Mouse (Mus musculus): Measurements from ENCODE around the gene Iqsec2. TPM values are rescaled to one million over a fixed set of nuclear protein-coding genes. Genes with fewer than 3 reads are reported as not detected.
A peak's percentile ranks its signal among the peaks of the same experiment; 100 is the strongest.

The Iqsec2 gene
- polyA plus RNA-seq, 1 experiment from 2014 or later: 4.2 TPM

DNA sequence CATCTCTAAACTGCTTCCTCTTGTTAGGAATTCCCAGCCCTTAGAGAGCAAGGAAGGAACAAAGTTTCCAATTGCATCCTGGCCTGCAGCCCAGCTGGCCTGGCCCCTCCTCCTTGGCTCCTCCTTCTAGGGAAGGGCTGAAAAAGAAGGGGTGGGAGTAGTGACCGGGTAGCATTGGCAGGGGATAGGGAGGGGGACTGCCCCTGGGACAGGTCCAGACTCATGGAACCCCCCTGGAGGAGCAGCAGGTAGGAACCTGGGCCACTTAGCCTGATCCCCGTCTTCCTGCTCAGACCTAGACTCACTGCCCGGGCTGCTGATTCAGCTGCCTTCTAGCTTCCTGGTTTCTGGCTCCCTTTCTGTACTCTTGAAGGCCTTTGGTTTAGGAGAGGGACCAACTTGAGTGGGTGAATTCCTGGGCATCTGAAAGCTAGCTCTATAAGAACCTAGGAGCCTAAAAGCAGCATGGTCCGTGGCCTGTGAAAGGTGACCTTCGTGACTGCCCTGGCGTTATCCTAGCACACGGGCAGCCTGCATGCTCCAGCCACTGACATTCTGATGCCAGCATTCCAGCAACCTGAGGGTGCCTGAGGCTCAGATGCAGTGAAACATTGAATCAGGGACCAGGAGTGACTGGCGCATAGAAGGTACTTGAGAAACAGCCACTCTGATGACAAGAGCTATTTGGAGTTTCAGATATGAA, 34.9 kb downstream of the Iqsec2 start:
- Histone ChIP-seq H3K36me3 (ENCODE audit: insufficient read depth) (no peaks in the 10 kb centered on the region), H3K4me1 (ENCODE audit: insufficient read depth) (no peaks in the 10 kb centered on the region), H3K27me3 (ENCODE audit: insufficient read depth, low read length) (peaks cover 4% of the 10 kb centered on the region; the same call in 1 of the 2 replicates), H3K4me2 (peak overlapping the region; percentile 54), H3K9me3 (ENCODE audit: low read depth, low read length) (no peaks in the 10 kb centered on the region), H3K9ac (peak overlapping the region; percentile 20), H3K27ac (ENCODE audit: low read depth) (no peak overlapping the region; the same call in 1 of the 2 replicates), H3K4me3 (ENCODE audit: low read depth, low read length) (peak overlapping the region; percentile 30)
- TF ChIP-seq CTCF (IDR thresholded peaks at IDR 0.05; ENCODE audit: low read depth): no peak
- DNase-seq (peak; percentile 83), ATAC-seq (ENCODE audit: insufficient read depth) (peak; percentile 89)
- WGBS: 44% methylated on average over 8 of the region's 8 CpGs

GRCm38 (mm10) chrX:152179670-152180656, 35.9 kb downstream of the Iqsec2 start:
- no peaks in the 10 kb centered on the region for H3K36me3 ChIP-seq (ENCODE audit: insufficient read depth)
- H3K27ac ChIP-seq (ENCODE audit: low read depth): no peak overlapping the region
- H3K4me2 ChIP-seq: peak overlapping the region; percentile 54
- H3K9ac ChIP-seq: no peak overlapping the region
- ATAC-seq (ENCODE audit: insufficient read depth): 0 out of 2 replicates have a peak, but pooled peaks have one; percentile 5
- peaks cover 4% of the 10 kb centered on the region; the same call in 1 of the 2 replicates for H3K27me3 ChIP-seq (ENCODE audit: insufficient read depth, low read length)
- no peaks in the 10 kb centered on the region for H3K4me1 ChIP-seq (ENCODE audit: insufficient read depth)
- TF ChIP-seq CTCF (IDR thresholded peaks at IDR 0.05; ENCODE audit: low read depth): no peak
- WGBS: 59% methylated on average over 7 of the region's 7 CpGs
- no peak for DNase-seq
- no peak overlapping the region for H3K4me3 ChIP-seq (ENCODE audit: low read depth, low read length)
- H3K9me3 ChIP-seq (ENCODE audit: low read depth, low read length): no peaks in the 10 kb centered on the region

DNA sequence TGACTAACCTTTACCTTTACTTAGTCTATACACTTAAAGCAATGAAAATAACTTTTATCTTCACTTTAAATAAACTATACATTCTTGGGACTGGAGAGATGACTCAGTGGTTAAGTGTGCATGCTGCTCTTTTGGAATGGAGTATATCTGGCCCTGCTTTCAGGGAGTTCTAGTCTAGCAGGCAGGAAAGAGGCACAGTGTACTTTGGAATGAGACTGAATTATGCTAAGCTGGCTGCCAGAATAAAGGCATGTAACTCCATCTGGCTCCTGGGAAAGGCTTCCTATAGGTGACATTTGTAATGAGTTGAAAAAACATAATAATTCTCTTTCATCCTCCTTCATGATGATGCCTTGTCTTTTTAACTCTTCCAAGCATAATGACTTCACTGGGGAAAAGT, 43.1 kb downstream of the Iqsec2 start:
- no peak for TF ChIP-seq CTCF (IDR thresholded peaks at IDR 0.05; ENCODE audit: low read depth)
- Histone ChIP-seq H3K9me3 (ENCODE audit: low read depth, low read length) (no peaks in the 10 kb centered on the region), H3K4me3 (ENCODE audit: low read depth, low read length) (no peak overlapping the region), H3K27me3 (ENCODE audit: insufficient read depth, low read length) (peaks cover 2% of the 10 kb centered on the region; the same call in 1 of the 2 replicates), H3K4me1 (ENCODE audit: insufficient read depth) (no peaks in the 10 kb centered on the region), H3K27ac (ENCODE audit: low read depth) (no peak overlapping the region), H3K9ac (no peak overlapping the region), H3K4me2 (no peak overlapping the region), H3K36me3 (ENCODE audit: insufficient read depth) (no peaks in the 10 kb centered on the region)
- DNase-seq (no peak), ATAC-seq (ENCODE audit: insufficient read depth) (no peak)

DNA sequence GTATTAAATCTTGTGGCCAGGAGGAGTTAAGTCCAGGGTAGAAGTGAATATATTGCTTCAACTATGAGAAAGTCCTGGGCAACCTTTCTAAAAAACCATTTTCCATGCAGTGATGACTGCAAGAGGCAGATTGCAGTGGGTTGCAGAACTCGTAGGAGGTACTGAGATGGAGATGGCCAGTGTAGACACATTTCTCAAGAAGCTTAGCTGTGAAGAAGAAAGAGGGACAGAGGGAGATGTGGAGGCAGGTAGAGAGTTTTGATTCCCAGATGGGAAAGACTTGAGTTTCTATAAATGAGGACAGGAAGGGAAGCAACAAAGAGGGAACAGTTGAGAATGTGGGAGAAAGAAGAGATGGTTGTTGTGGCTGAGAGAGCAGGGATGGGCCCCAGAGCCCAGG, 47.2 kb downstream of the Iqsec2 start:
- 61% methylated on average over 1 of the region's 1 CpGs for WGBS
- peaks cover 8% of the 10 kb centered on the region for H3K27me3 ChIP-seq (ENCODE audit: insufficient read depth, low read length)
- no peak for DNase-seq

GRCm38 (mm10) chrX:152197814-152198648, 54.0 kb downstream of the Iqsec2 start:
- ATAC-seq (ENCODE audit: insufficient read depth) (no peak), DNase-seq (no peak)
- no peaks in the 10 kb centered on the region for H3K9me3 ChIP-seq (ENCODE audit: low read depth, low read length)
- no peaks in the 10 kb centered on the region for H3K36me3 ChIP-seq (ENCODE audit: insufficient read depth)
- no peak for TF ChIP-seq CTCF (IDR thresholded peaks at IDR 0.05; ENCODE audit: low read depth)
- no peak overlapping the region for H3K27ac ChIP-seq (ENCODE audit: low read depth)
- peaks cover 26% of the 10 kb centered on the region; the same call in 1 of the 2 replicates for H3K27me3 ChIP-seq (ENCODE audit: insufficient read depth, low read length)
- H3K4me2 ChIP-seq: no peak overlapping the region
- 94% methylated on average over 1 of the region's 1 CpGs for WGBS
- H3K9ac ChIP-seq: no peak overlapping the region
- no peak overlapping the region for H3K4me3 ChIP-seq (ENCODE audit: low read depth, low read length)
- no peaks in the 10 kb centered on the region for H3K4me1 ChIP-seq (ENCODE audit: insufficient read depth)

More for the DNA sequence above, 47.2 kb downstream of the Iqsec2 start:
- no peak overlapping the region for H3K27ac ChIP-seq (ENCODE audit: low read depth)
- ATAC-seq (ENCODE audit: insufficient read depth): no peak
- H3K36me3 ChIP-seq (ENCODE audit: insufficient read depth): no peaks in the 10 kb centered on the region
- no peak for TF ChIP-seq CTCF (IDR thresholded peaks at IDR 0.05; ENCODE audit: low read depth)
- H3K4me3 ChIP-seq (ENCODE audit: low read depth, low read length): no peak overlapping the region
- H3K4me2 ChIP-seq: no peak overlapping the region
- H3K4me1 ChIP-seq (ENCODE audit: insufficient read depth): no peaks in the 10 kb centered on the region
- H3K9ac ChIP-seq: no peak overlapping the region
- H3K9me3 ChIP-seq (ENCODE audit: low read depth, low read length): no peaks in the 10 kb centered on the region

GRCm38 (mm10) chrX:152201737-152202421, 57.8 kb downstream of the Iqsec2 start:
- WGBS: 25% methylated on average over 4 of the region's 4 CpGs

More at GRCm38 (mm10) chrX:152201737-152202421, 57.8 kb downstream of the Iqsec2 start:
- H3K9me3 ChIP-seq (ENCODE audit: low read depth, low read length): no peaks in the 10 kb centered on the region
- H3K9ac ChIP-seq: no peak overlapping the region
- H3K27ac ChIP-seq (ENCODE audit: low read depth): no peak overlapping the region
- no peak for TF ChIP-seq CTCF (IDR thresholded peaks at IDR 0.05; ENCODE audit: low read depth)
- no peak overlapping the region for H3K4me3 ChIP-seq (ENCODE audit: low read depth, low read length)
- H3K27me3 ChIP-seq (ENCODE audit: insufficient read depth, low read length): peaks cover 30% of the 10 kb centered on the region; the same call in 1 of the 2 replicates
- no peaks in the 10 kb centered on the region for H3K4me1 ChIP-seq (ENCODE audit: insufficient read depth)
- no peak overlapping the region for H3K4me2 ChIP-seq
- H3K36me3 ChIP-seq (ENCODE audit: insufficient read depth): no peaks in the 10 kb centered on the region
- DNase-seq: no peak
- no peak for ATAC-seq (ENCODE audit: insufficient read depth)

All from lung, embryonic 14.5 days (tissue).